ENCODE assay signal across 9 mouse cellular contexts in the genomic region with DNA sequence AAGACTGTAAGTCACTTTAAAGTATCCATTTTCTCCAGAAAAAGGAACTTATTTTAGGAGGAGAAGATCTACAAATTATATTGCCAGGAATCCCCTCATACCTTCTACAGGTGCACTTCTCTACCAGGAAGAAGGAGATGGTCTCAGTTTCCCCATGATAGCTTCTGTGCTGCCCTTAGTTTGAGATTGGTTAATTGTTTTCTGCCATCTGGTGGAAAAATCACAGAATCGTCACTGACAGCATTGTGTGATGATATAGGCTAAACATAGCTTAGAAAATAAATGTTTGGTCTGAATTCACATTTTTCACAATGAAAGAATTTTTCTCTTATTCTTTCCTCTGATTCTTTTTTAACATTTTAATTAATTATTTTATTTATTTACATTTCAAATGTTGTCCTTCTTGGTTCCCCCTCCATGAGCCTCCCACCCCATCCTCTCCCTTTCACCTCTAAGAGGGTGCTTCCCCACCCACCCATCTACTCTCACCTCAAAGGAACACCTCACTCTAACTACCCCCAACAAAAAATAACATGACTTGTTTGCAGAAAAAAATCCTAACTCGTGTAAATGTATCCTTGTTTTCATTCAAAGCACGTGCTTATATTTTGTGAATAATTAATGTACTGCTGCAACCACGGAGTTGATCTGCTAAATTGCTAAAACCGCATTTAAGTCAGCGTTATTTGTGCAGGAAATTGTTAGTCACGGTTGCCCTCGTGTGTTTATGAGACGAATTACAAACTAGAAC.
A peak's percentile ranks its signal among the peaks of the same experiment; 100 is the strongest.
DNase-seq lines count a peak whose midpoint lies in the region; ATAC-seq lines count a peak whose summit lies in the region.
"Had no signal": no experiment of that assay in that cellular context is flagged by ENCODE, and none has a peak within 500 bp of the region (broad histone marks: within the 10 kb centered on the region; RNA-seq: fewer than 3 reads in every experiment).

No protein-coding gene starts in this region.

- no peak overlapping the region for H3K9ac ChIP-seq in forebrain, embryonic 15.5 days (replicated peaks)
- no peak overlapping the region for H3K9ac ChIP-seq in neural tube, embryonic 13.5 days

- H3K27me3 ChIP-seq in forebrain, embryonic 15.5 days, result no peaks in the 10 kb centered on the region
- H3K27me3 ChIP-seq in neural tube, embryonic 13.5 days, result no peaks in the 10 kb centered on the region

- ATAC-seq in forebrain, embryonic 15.5 days (replicated peaks), result peak; percentile 91
- ATAC-seq in neural tube, embryonic 13.5 days (ENCODE audit: low read depth), result peak; percentile 79

- 2% methylated on average over 9 of the region's 9 CpGs for WGBS in forebrain, embryonic 15.5 days
- WGBS in neural tube, embryonic 13.5 days, result 8% methylated on average over 9 of the region's 9 CpGs

- DNase-seq in adrenal gland, postnatal 10 days, result peak; percentile 16
- DNase-seq in adrenal gland, postnatal 4 days (ENCODE audit: low spot score in 2 of 2), result no peak
- peak; percentile 25 for DNase-seq in layer of hippocampus, adult 9-10 months (ENCODE audit: low spot score)
- no peak for DNase-seq in layer of hippocampus, adult 9-11 months
- DNase-seq in urinary bladder, postnatal 36 days (ENCODE audit: low spot score in 2 of 2), result no peak
- no peak for DNase-seq in right cerebral cortex, postnatal 4 days
- DNase-seq: kidney, adult 18-20 months had no signal

- peak overlapping the region; percentile 21; the same call in 1 of the 2 replicates for H3K4me3 ChIP-seq in forebrain, embryonic 15.5 days
- H3K4me3 ChIP-seq in neural tube, embryonic 13.5 days, result no peak overlapping the region

- H3K36me3 ChIP-seq in forebrain, embryonic 15.5 days, result peaks cover 28% of the 10 kb centered on the region
- H3K36me3 ChIP-seq in neural tube, embryonic 13.5 days, result peaks cover 9% of the 10 kb centered on the region; the same call in 1 of the 2 replicates

- H3K27ac ChIP-seq in forebrain, embryonic 15.5 days (replicated peaks), result no peak overlapping the region; the same call in 1 of the 2 replicates
- no peak overlapping the region for H3K27ac ChIP-seq in neural tube, embryonic 13.5 days (replicated peaks)

- H3K9me3 ChIP-seq in forebrain, embryonic 15.5 days, result peaks cover 8% of the 10 kb centered on the region; the same call in 1 of the 2 replicates
- H3K9me3 ChIP-seq in neural tube, embryonic 13.5 days, result peaks cover 5% of the 10 kb centered on the region; the same call in 1 of the 2 replicates

- H3K4me1 ChIP-seq in forebrain, embryonic 15.5 days, result peaks cover 5% of the 10 kb centered on the region
- 0 out of 2 replicates have a peak, but pooled peaks cover 2% of the 10 kb centered on the region for H3K4me1 ChIP-seq in neural tube, embryonic 13.5 days (replicated peaks)

- peak overlapping the region; percentile 33 for H3K4me2 ChIP-seq in forebrain, embryonic 15.5 days (replicated peaks)
- peak overlapping the region; percentile 45 for H3K4me2 ChIP-seq in neural tube, embryonic 13.5 days

Comparison
In these comparisons a context has a peak if more than half of its experiments do, and no peak if none do; other contexts are left out.
1. DNase-seq: peak in adrenal gland, postnatal 10 days (single experiment) and layer of hippocampus, adult 9-10 months (single experiment); none in adrenal gland, postnatal 4 days (0 of 2), layer of hippocampus, adult 9-11 months (single experiment), urinary bladder, postnatal 36 days (0 of 2) and right cerebral cortex, postnatal 4 days (single experiment).